Mouse (Mus musculus) neural tube, embryonic 14.5 days (tissue): ENCODE measurements at regions not wholly inside any gene's neighbourhood (a gene's known extent, or its start where the extent isn't known, plus 50 kb on each side); places are given as distances from the start of the nearest gene placed in this dataset.

ENCODE experiments used
- ATAC-seq: fragments of 200-750 bp; cut with Nextera tagmentation; 2 replicates; pipeline ENCODE4 v1.8.0; 2017; ENCODE audit warnings: low read depth, mild to moderate bottlenecking, moderate TSS enrichment, moderate library complexity
- H3K27ac ChIP-seq: fragments of 300-500 bp; sonication (generic); 2 replicates; pipeline ENCODE4 v1.5.1; 2014; ENCODE audit warnings: low read depth, mild to moderate bottlenecking, control low read depth, low read length, moderate library complexity, mixed read lengths
- H3K27me3 ChIP-seq: fragments of 300-500 bp; sonication (generic); 2 replicates; pipeline ENCODE4 v1.6.1; 2014; ENCODE audit warnings: low read length; ENCODE audit not compliant: control insufficient read depth, insufficient read depth
- H3K36me3 ChIP-seq: fragments of 300-500 bp; sonication (generic); 2 replicates; pipeline ENCODE4 v1.6.1; 2014; ENCODE audit warnings: low read length, mixed read lengths; ENCODE audit not compliant: control insufficient read depth, insufficient read depth
- H3K4me1 ChIP-seq: fragments of 300-500 bp; sonication (generic); 2 replicates; pipeline ENCODE4 v1.6.1; 2014; ENCODE audit warnings: low read length; ENCODE audit not compliant: control insufficient read depth, insufficient read depth
- H3K4me2 ChIP-seq: fragments of 300-500 bp; sonication (generic); 2 replicates; pipeline ENCODE4 v1.6.1; 2014; ENCODE audit warnings: mild to moderate bottlenecking, low read depth, low read length, control low read depth
- H3K4me3 ChIP-seq: fragments of 300-500 bp; sonication (generic); 2 replicates; pipeline ENCODE4 v1.5.1; 2014; ENCODE audit warnings: low read depth, low read length, control low read depth, mixed read lengths
- H3K9ac ChIP-seq: fragments of 300-500 bp; sonication (generic); replicated peaks from 2 replicates; pipeline ENCODE4 v1.6.1; 2014; ENCODE audit warnings: low read depth, mild to moderate bottlenecking, control low read depth, low read length, mixed read lengths
- H3K9me3 ChIP-seq: fragments of 300-500 bp; sonication (generic); 2 replicates; pipeline ENCODE4 v1.6.1; 2016; ENCODE audit warnings: low read length; ENCODE audit not compliant: control insufficient read depth
- WGBS: fragments of 180-500 bp; shearing (Covaris S2); extraction: QIAGEN DNeasy Blood & Tissue Kit; methylation state at CpG from one replicate; pipeline ENCODE4 v1.1.7; 2014; 5-methylcytosine and 5-hydroxymethylcytosine counted together

DNA sequence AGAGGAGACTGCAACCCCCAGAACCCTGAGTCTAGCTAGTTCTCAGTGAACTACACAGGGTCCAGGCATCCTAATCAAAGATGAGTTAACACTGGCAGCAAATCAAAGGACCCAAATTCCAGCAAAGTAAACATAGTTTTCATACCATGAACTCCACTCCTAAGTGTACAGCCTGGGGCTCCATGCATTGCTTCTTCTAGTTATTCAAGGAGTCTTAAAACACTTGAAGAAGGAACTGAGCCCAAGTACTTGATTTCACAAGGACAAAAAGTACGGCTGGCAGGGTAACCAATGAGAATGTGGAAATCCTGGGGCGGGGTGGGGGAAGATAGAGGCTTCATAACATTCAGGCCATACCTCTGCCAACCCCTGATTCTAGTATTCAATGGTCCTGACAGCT lies 297.0 kb upstream of the Tle4 start:
- H3K4me1 ChIP-seq: peaks cover 22% of the 10 kb centered on the region
- H3K4me2 ChIP-seq: no peak overlapping the region
- H3K4me3 ChIP-seq: no peak overlapping the region
- peaks cover 5% of the 10 kb centered on the region; the same call in 1 of the 2 replicates for H3K27me3 ChIP-seq
- no peaks in the 10 kb centered on the region for H3K9me3 ChIP-seq
- ATAC-seq: no peak
- H3K36me3 ChIP-seq: no peaks in the 10 kb centered on the region
- no peak overlapping the region for H3K27ac ChIP-seq
- no peak overlapping the region for H3K9ac ChIP-seq
- WGBS: 95% methylated on average over 2 of the region's 2 CpGs

DNA sequence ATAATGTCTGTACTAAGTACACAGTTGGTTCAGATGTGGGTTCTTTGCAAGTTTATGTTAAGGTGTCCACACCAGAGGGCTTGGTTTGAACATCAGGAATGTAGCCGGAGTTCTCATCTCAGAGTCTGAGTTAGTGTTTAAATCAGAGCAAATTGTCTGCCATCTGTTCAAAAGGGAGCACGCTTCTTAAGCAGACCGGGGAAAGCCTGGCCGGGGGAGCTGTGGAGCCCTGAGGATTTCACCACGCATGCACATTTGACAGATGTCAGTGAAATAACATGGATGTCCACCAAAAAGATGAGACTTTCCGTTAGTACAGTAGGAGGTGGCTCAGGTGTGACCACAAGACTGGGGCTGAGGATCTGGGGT lies 294.5 kb upstream of the Tle4 start:
- Histone ChIP-seq H3K9ac (no peak overlapping the region), H3K27me3 (peaks cover 5% of the 10 kb centered on the region; the same call in 1 of the 2 replicates), H3K27ac (peak overlapping the region; percentile 17; the same call in 1 of the 2 replicates), H3K9me3 (no peaks in the 10 kb centered on the region), H3K4me3 (no peak overlapping the region), H3K4me1 (peaks cover 24% of the 10 kb centered on the region), H3K4me2 (no peak overlapping the region), H3K36me3 (no peaks in the 10 kb centered on the region)
- 9% methylated on average over 6 of the region's 6 CpGs for WGBS
- ATAC-seq: no peak

DNA sequence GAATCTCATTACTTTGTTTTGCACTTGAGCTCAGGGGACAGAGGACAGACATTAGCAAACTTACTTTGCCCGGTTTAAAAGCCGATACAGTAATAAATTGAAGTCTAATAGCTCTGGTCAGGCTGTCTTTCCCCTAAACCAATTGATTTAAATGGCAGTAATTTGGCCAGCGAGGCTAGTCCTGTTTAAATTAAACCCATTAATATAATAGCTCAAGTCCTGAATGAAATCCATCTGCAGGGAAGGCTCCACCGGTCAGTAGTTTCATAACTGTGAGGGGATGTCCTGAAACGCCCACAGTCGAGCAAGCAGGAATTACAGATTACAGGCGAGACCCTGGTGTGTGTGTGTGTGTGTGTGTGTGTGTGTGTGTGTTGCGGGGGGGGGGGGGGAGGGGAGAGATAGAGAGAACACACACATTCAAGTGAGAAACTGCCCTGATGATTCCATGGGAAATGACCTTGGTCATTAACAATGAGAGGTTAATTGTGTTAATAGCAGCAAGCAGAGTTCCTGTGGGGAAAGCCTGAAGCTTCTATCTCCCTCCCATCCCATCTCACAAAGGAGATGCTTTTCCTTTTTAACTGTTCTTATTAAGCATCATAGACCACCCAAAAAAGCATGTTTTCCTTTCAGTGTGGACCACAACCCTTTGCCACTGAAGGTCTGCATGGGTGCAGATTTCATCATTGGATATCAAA lies 294.0 kb upstream of the Tle4 start:
- Histone ChIP-seq H3K9ac (no peak overlapping the region), H3K27ac (peak overlapping the region; percentile 17; the same call in 1 of the 2 replicates)

DNA sequence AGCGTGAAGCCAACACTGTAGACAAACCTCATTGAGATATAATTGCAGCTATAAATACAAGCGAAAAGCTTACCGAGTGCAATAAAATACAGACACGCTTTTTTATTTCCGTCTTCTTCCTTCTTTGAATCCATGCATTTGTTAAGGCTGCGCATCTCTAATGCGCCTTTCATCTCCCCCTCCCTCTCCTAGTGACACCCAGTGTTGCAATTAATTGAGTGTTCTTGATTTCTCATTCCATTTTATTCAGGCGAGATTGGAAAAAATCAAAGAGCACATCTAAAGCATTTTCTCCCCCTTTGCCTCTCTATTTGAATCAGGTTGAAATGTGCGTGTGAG lies 293.2 kb upstream of the Tle4 start:
- no peaks in the 10 kb centered on the region for H3K9me3 ChIP-seq
- peak overlapping the region; percentile 12; the same call in 1 of the 2 replicates for H3K4me3 ChIP-seq
- H3K36me3 ChIP-seq: no peaks in the 10 kb centered on the region
- no peak overlapping the region for H3K9ac ChIP-seq
- H3K27me3 ChIP-seq: peaks cover 5% of the 10 kb centered on the region; the same call in 1 of the 2 replicates
- H3K4me1 ChIP-seq: peaks cover 24% of the 10 kb centered on the region
- H3K27ac ChIP-seq: peak overlapping the region; percentile 78
- ATAC-seq: no peak
- H3K4me2 ChIP-seq: peak overlapping the region; percentile 47
- under 1% methylated on average over 9 of the region's 9 CpGs for WGBS

More for the DNA sequence above, 294.0 kb upstream of the Tle4 start:
- Histone ChIP-seq H3K4me1 (peaks cover 24% of the 10 kb centered on the region), H3K27me3 (peaks cover 5% of the 10 kb centered on the region; the same call in 1 of the 2 replicates), H3K4me3 (no peak overlapping the region), H3K9me3 (no peaks in the 10 kb centered on the region), H3K4me2 (no peak overlapping the region; the same call in 1 of the 2 replicates), H3K36me3 (no peaks in the 10 kb centered on the region)
- ATAC-seq: no peak
- WGBS: 4% methylated on average over 7 of the region's 8 CpGs

DNA sequence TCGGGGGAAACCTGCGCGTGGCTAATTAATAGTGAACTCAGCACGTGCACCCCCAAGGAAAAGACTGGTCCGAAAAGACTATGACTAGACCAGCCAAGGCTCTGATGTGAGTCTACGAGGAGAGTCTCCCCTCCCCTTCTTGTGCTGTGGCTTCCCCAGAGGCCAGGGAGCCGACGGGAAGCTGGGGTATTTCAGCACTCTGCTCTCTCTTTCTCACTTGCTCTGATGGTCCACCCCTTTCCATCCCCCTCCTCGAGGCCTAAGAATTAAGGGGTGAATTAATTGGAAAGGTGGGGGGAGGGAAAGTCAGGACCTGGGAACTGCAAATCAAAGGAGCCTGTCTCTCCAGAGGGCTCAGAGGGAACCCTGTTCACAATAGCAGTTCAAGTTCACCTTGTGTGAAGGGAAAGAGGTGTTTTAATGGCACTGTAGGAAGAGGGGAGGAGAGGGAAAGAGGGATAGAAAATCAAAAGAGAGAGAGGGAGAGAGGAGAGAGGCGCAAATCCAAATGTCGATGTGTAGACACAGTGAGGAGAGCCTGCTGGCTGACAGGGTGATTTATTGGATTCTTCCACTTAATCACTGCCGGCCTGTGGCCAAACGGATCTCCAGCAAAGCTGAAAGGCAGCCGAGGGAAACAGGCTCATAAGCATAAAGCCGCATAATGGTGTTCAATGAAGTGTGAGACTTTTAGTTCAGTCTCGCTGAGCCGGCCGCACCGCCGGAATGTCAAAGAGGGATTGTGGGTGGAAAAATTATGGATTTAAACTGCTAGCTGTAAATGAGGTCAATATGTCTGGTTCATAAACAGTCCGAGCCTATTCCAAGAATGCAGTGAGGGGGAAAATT lies 292.6 kb upstream of the Tle4 start:
- Histone ChIP-seq H3K36me3 (no peaks in the 10 kb centered on the region), H3K9ac (no peak overlapping the region), H3K9me3 (no peaks in the 10 kb centered on the region), H3K4me1 (peaks cover 24% of the 10 kb centered on the region), H3K27ac (peak overlapping the region; percentile 78), H3K4me3 (peak overlapping the region; percentile 12; the same call in 1 of the 2 replicates), H3K27me3 (peaks cover 4% of the 10 kb centered on the region; the same call in 1 of the 2 replicates), H3K4me2 (peak overlapping the region; percentile 47)
- WGBS: 1% methylated on average over 21 of the region's 21 CpGs
- peak; percentile 91 for ATAC-seq

DNA sequence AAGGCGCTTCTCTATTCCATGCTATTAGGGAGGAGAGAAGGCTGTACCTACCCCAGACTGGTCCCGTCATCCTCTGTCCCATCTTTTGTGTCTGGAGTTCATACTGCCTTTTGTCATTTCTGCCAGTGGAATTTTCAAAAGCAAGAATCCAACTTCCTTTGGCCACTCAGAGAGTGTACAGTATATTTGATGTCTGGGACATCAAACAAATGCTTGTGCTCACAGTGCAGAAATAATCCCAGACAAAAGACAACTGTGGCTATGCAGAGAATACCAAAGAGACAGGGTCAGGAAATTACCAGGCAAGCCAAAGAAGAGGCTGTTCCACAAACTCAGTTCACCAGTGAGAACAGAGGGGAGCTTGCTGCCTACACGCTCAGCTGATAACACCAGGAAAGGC lies 291.9 kb upstream of the Tle4 start:
- Histone ChIP-seq H3K36me3 (no peaks in the 10 kb centered on the region), H3K4me3 (no peak overlapping the region), H3K9me3 (no peaks in the 10 kb centered on the region), H3K27ac (peak overlapping the region; percentile 78), H3K4me2 (peak overlapping the region; percentile 47; the same call in 1 of the 2 replicates), H3K9ac (no peak overlapping the region), H3K27me3 (peaks cover 2% of the 10 kb centered on the region; the same call in 1 of the 2 replicates), H3K4me1 (peaks cover 24% of the 10 kb centered on the region)
- ATAC-seq: 0 out of 2 replicates have a peak, but pooled peaks have one; percentile 1
- 25% methylated on average over 3 of the region's 3 CpGs for WGBS

DNA sequence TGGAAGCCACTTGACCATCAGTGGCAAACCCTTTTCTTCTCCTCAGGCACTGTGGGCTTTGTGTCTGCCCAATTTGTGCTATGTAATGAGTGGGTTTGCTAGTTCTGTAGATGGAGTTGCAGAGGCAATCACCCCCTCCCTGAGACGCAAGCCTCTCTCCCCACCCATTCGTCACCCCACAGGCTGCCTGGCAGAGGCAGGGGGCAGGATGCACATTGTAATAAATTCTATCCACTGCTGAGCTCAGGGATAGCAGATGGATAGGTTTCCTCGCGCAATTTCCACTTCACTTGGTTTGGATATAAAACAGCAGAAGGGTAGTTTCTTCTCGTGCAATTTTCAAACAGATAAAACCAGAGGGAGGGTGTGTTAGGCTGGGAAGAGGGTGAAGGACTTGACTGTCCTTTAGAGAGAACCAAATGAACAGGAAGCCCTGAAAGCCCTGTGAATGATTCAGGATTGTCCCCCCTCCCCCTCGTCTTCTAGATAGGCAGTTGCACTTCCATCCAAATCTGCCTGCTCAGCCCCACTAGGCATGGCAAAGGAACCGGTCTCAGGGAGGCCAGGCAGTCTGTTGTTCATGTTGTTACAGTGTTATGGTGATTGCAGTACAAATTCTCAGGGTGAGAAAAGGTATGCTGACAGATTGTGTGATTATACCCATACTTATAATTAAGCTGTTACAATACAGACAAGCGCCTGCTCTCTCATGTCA lies 286.0 kb upstream of the Tle4 start:
- Histone ChIP-seq H3K27ac (no peak overlapping the region), H3K4me1 (peaks cover 3% of the 10 kb centered on the region; the same call in 1 of the 2 replicates), H3K36me3 (no peaks in the 10 kb centered on the region), H3K27me3 (no peaks in the 10 kb centered on the region), H3K4me3 (no peak overlapping the region), H3K9me3 (no peaks in the 10 kb centered on the region), H3K9ac (no peak overlapping the region), H3K4me2 (no peak overlapping the region)
- WGBS: 16% methylated on average over 8 of the region's 8 CpGs
- ATAC-seq: peak; percentile 70

DNA sequence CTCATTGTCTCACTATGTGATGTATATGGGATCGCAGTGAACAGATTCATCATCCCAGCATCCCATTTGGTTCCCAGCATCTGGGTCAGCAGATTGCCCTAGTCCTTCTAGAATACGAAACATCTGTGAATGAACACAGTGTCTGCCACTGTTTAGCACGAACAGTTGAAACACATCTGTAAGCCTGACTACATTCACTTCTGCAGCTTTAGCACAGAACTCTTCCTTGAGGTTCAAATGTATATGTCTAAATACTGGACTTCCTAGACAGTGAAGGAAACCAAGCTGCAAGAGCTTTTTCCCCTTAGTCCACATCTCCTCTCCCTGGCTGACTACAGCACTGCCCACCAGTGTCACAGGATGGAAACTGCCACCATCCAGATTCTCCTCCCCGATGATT lies 283.0 kb upstream of the Tle4 start:
- no peaks in the 10 kb centered on the region for H3K9me3 ChIP-seq
- peaks cover 3% of the 10 kb centered on the region; the same call in 1 of the 2 replicates for H3K4me1 ChIP-seq
- no peak for ATAC-seq
- no peak overlapping the region for H3K4me2 ChIP-seq
- WGBS: 78% methylated on average over 4 of the region's 4 CpGs
- no peak overlapping the region for H3K27ac ChIP-seq
- H3K27me3 ChIP-seq: no peaks in the 10 kb centered on the region
- H3K9ac ChIP-seq: no peak overlapping the region
- H3K36me3 ChIP-seq: no peaks in the 10 kb centered on the region
- H3K4me3 ChIP-seq: no peak overlapping the region
